In genomic region chr5:143066096-143066495, GRCm38 (mm10) we compare ENCODE assay signal across 11 mouse cellular contexts. TPM values are rescaled to one million over a fixed set of nuclear protein-coding genes. Genes with fewer than 3 reads are reported as not detected.
DNase-seq lines count a peak whose midpoint lies in the region; ATAC-seq and TF ChIP-seq lines count a peak whose summit lies in the region.
"Had no signal": no experiment of that assay in that cellular context is flagged by ENCODE, and none has a peak within 500 bp of the region (broad histone marks: within the 10 kb centered on the region; RNA-seq: fewer than 3 reads in every experiment).

No protein-coding gene starts in this region.

- no peaks in the 10 kb centered on the region for H3K9me3 ChIP-seq in forebrain, postnatal 0 days (ENCODE audit: low read length)
- no peaks in the 10 kb centered on the region for H3K9me3 ChIP-seq in forebrain, embryonic 10.5 days
- no peaks in the 10 kb centered on the region for H3K9me3 ChIP-seq in liver, embryonic 12.5 days (replicated peaks)
- no peaks in the 10 kb centered on the region for H3K9me3 ChIP-seq in stomach, embryonic 16.5 days (replicated peaks; ENCODE audit: control insufficient read depth, low read length)
- H3K9me3 ChIP-seq: embryonic facial prominence, embryonic 13.5 days; limb, embryonic 13.5 days; midbrain, embryonic 12.5 days had no signal

- H3K27ac ChIP-seq in forebrain, postnatal 0 days (ENCODE audit: low read depth, low read length): no peak overlapping the region
- H3K27ac ChIP-seq in forebrain, embryonic 10.5 days: no peak overlapping the region
- H3K27ac ChIP-seq in left cerebral cortex, adult 2 months: peak overlapping the region; percentile 78
- peak overlapping the region; percentile 88 for H3K27ac ChIP-seq in liver, embryonic 12.5 days
- H3K27ac ChIP-seq in stomach, embryonic 16.5 days (ENCODE audit: low read length): 0 out of 2 replicates have a peak overlapping the region, but pooled peaks have one; percentile 16
- H3K27ac ChIP-seq: embryonic facial prominence, embryonic 13.5 days; limb, embryonic 13.5 days; midbrain, embryonic 12.5 days had no signal

- no peak for TF ChIP-seq CTCF in forebrain, postnatal 0 days (IDR thresholded peaks at IDR 0.05; ENCODE audit: low read depth)
- no peak for TF ChIP-seq CTCF in left cerebral cortex, adult 2 months (IDR thresholded peaks at IDR 0.05)

- intact Hi-C loops in left cerebral cortex, adult 2 months (cut with DNase I): loop anchor here (1.0 to 5.0 kb wide), 3 partner anchors 23 to 189 kb away; no protein-coding TSS in a partner anchor
- intact Hi-C loops in left cerebral cortex, postnatal 25 days (cut with DNase I): loop anchor here (1.0 to 10.0 kb wide), 3 partner anchors 130 to 301 kb away; no protein-coding TSS in a partner anchor

- H3K4me2 ChIP-seq in forebrain, postnatal 0 days (ENCODE audit: low read depth): no peak overlapping the region
- peak overlapping the region; percentile 49 for H3K4me2 ChIP-seq in liver, embryonic 12.5 days
- no peak overlapping the region for H3K4me2 ChIP-seq in stomach, embryonic 16.5 days (ENCODE audit: low read depth, low read length)
- H3K4me2 ChIP-seq: embryonic facial prominence, embryonic 13.5 days; limb, embryonic 13.5 days; midbrain, embryonic 12.5 days had no signal

- no peak overlapping the region for H3K4me3 ChIP-seq in forebrain, postnatal 0 days (ENCODE audit: low read depth, low read length)
- H3K4me3 ChIP-seq in forebrain, embryonic 10.5 days: no peak overlapping the region
- H3K4me3 ChIP-seq in left cerebral cortex, adult 2 months: no peak overlapping the region
- H3K4me3 ChIP-seq in liver, embryonic 12.5 days: no peak overlapping the region
- H3K4me3 ChIP-seq in stomach, embryonic 16.5 days (replicated peaks; ENCODE audit: low read length): no peak overlapping the region
- H3K4me3 ChIP-seq: embryonic facial prominence, embryonic 13.5 days; limb, embryonic 13.5 days; midbrain, embryonic 12.5 days had no signal

- DNase-seq in forebrain, postnatal 0 days: no peak
- no peak for DNase-seq in forebrain, embryonic 10.5 days (ENCODE audit: extremely low spot score, low spot score)
- no peak for DNase-seq in left cerebral cortex, adult 2 months (ENCODE audit: extremely low spot score in 1 of 2, low spot score in 2 of 2)
- DNase-seq in left cerebral cortex, postnatal 25 days (ENCODE audit: low spot score in 2 of 2): no peak
- no peak for DNase-seq in gastrocnemius, adult 18-20 months (ENCODE audit: low spot score)
- no peak for DNase-seq in kidney, postnatal 14 days

- peak; percentile 4; the same call in 1 of the 2 replicates for ATAC-seq in forebrain, postnatal 0 days
- ATAC-seq in liver, embryonic 12.5 days: peak; percentile 79
- ATAC-seq in stomach, embryonic 16.5 days (ENCODE audit: insufficient read depth, low FRiP score): peak; percentile 37; the same call in 1 of the 2 replicates

- 85% methylated on average over 1 of the region's 1 CpGs for WGBS in forebrain, postnatal 0 days
- WGBS in forebrain, embryonic 10.5 days: 91% methylated on average over 1 of the region's 1 CpGs
- WGBS in liver, embryonic 12.5 days (ENCODE audit: insufficient replicate concordance): 76% methylated on average over 1 of the region's 1 CpGs
- 94% methylated on average over 1 of the region's 1 CpGs for WGBS in stomach, embryonic 16.5 days

- H3K36me3 ChIP-seq in forebrain, postnatal 0 days (ENCODE audit: insufficient read depth): peaks cover 19% of the 10 kb centered on the region
- peaks cover 87% of the 10 kb centered on the region for H3K36me3 ChIP-seq in forebrain, embryonic 10.5 days (replicated peaks)
- peaks cover 86% of the 10 kb centered on the region for H3K36me3 ChIP-seq in liver, embryonic 12.5 days
- H3K36me3 ChIP-seq in stomach, embryonic 16.5 days (ENCODE audit: control insufficient read depth, insufficient read depth, low read length): peaks cover 25% of the 10 kb centered on the region; the same call in 1 of the 2 replicates

- no peaks in the 10 kb centered on the region for H3K4me1 ChIP-seq in forebrain, postnatal 0 days (ENCODE audit: insufficient read depth)
- peaks cover 9% of the 10 kb centered on the region for H3K4me1 ChIP-seq in forebrain, embryonic 10.5 days
- H3K4me1 ChIP-seq in liver, embryonic 12.5 days: peaks cover 79% of the 10 kb centered on the region
- H3K4me1 ChIP-seq in stomach, embryonic 16.5 days (ENCODE audit: control insufficient read depth, insufficient read depth, low read length): peaks cover 2% of the 10 kb centered on the region; the same call in 1 of the 2 replicates
- H3K4me1 ChIP-seq: embryonic facial prominence, embryonic 13.5 days; limb, embryonic 13.5 days had no signal

- H3K27me3 ChIP-seq in forebrain, postnatal 0 days (ENCODE audit: insufficient read depth, low read length): no peaks in the 10 kb centered on the region
- no peaks in the 10 kb centered on the region for H3K27me3 ChIP-seq in forebrain, embryonic 10.5 days (ENCODE audit: poor library complexity, severe bottlenecking)
- H3K27me3 ChIP-seq in liver, embryonic 12.5 days (replicated peaks): no peaks in the 10 kb centered on the region
- no peaks in the 10 kb centered on the region for H3K27me3 ChIP-seq in stomach, embryonic 16.5 days (ENCODE audit: control insufficient read depth, insufficient read depth, low read length)
- H3K27me3 ChIP-seq: embryonic facial prominence, embryonic 13.5 days; limb, embryonic 13.5 days; midbrain, embryonic 12.5 days had no signal

- no peak overlapping the region for H3K9ac ChIP-seq in forebrain, postnatal 0 days
- H3K9ac ChIP-seq in liver, embryonic 12.5 days: peak overlapping the region; percentile 29
- no peak overlapping the region for H3K9ac ChIP-seq in stomach, embryonic 16.5 days (ENCODE audit: low read length)
- H3K9ac ChIP-seq: embryonic facial prominence, embryonic 13.5 days; limb, embryonic 13.5 days; midbrain, embryonic 12.5 days had no signal

RNA-seq across cellular contexts. Expression of gene Rnf216, which starts 46.7 kb away (rescaled TPM):
- total RNA-seq in forebrain, postnatal 0 days (2014; rRNA removed): 35.2 and 41.0 TPM in 2 replicates
- 25.9 and 29.3 TPM in 2 replicates for polyA plus RNA-seq in forebrain, postnatal 0 days (2015; fragmentation: Nextera tagmentation; extraction: Ambion mirVana)
- 44.4 and 48.0 TPM in 2 replicates for polyA plus RNA-seq in forebrain, embryonic 10.5 days (2016; fragmentation: Nextera tagmentation; extraction: Ambion mirVana)
- total RNA-seq in left cerebral cortex, adult 2 months (2021): 10 to 100 TPM; 40.7 to 47.8 TPM
- total RNA-seq in left cerebral cortex, postnatal 25 days (2021): 10 to 100 TPM; 42.6 to 42.8 TPM
- polyA plus RNA-seq in liver, embryonic 12.5 days (2016; fragmentation: Nextera tagmentation; extraction: Ambion mirVana): 28.5 and 30.1 TPM in 2 replicates
- polyA plus RNA-seq in stomach, embryonic 16.5 days (2015; fragmentation: Nextera tagmentation; extraction: Ambion mirVana): 35.1 and 35.6 TPM in 2 replicates
- 10 to 100 TPM; 15.5 to 17.0 TPM for total RNA-seq in gastrocnemius, adult 18-20 months (2021)

Comparison
In these comparisons a context has a peak if more than half of its experiments do, and no peak if none do; other contexts are left out.
1. ATAC-seq: peak in every context shown above with its lines; median percentile 79 in liver, embryonic 12.5 days; 37 in stomach, embryonic 16.5 days; 4 in forebrain, postnatal 0 days.
2. H3K27ac ChIP-seq: peak in left cerebral cortex, adult 2 months (single experiment), liver, embryonic 12.5 days (single experiment) and stomach, embryonic 16.5 days (single experiment); none in forebrain, postnatal 0 days (single experiment) and forebrain, embryonic 10.5 days (single experiment).